Mouse (Mus musculus) liver, embryonic 11.5 days (tissue): ENCODE data around the gene Cacna1a. TPM values are rescaled to one million over a fixed set of nuclear protein-coding genes. Genes with fewer than 3 reads are reported as not detected.
"Not testable (repeated sequence)": the region's sequence is repeated elsewhere in the genome, so short reads cannot be mapped to it uniquely, and the experiment has no call there.

Experiments used
- ATAC-seq: fragments of 200-750 bp; cut with Nextera tagmentation; replicated peaks from 2 replicates; pipeline ENCODE4 v1.8.0; 2017; ENCODE audit warnings: moderate number of reproducible peaks, mild to moderate bottlenecking, moderate TSS enrichment, moderate library complexity; ENCODE audit not compliant: low FRiP score
- DNase-seq: peaks from one replicate; pipeline ENCODE4 v3.0.0-alpha.2; 2017; ENCODE audit warnings: low spot score
- H3K27ac ChIP-seq: fragments of 300-500 bp; sonication (generic); 2 replicates; pipeline ENCODE4 v1.5.1; 2014; ENCODE audit warnings: mild to moderate bottlenecking, low read depth, low read length, control low read depth
- H3K27me3 ChIP-seq: fragments of 300-500 bp; sonication (generic); replicated peaks from 2 replicates; pipeline ENCODE4 v1.6.1; 2014; ENCODE audit warnings: low read length, mixed read lengths; ENCODE audit not compliant: control insufficient read depth, insufficient read depth
- H3K36me3 ChIP-seq: fragments of 300-500 bp; sonication (generic); 2 replicates; pipeline ENCODE4 v1.6.1; 2014; ENCODE audit warnings: mild to moderate bottlenecking, low read length, moderate library complexity, mixed read lengths; ENCODE audit not compliant: control insufficient read depth, insufficient read depth
- H3K4me1 ChIP-seq: fragments of 300-500 bp; sonication (generic); replicated peaks from 2 replicates; pipeline ENCODE4 v1.6.1; 2014; ENCODE audit warnings: low read length, mixed read lengths; ENCODE audit not compliant: control insufficient read depth, insufficient read depth
- H3K4me2 ChIP-seq: fragments of 300-500 bp; sonication (generic); 2 replicates; pipeline ENCODE4 v1.6.1; 2014; ENCODE audit warnings: mild to moderate bottlenecking, control low read depth, moderate library complexity
- H3K4me3 ChIP-seq: fragments of 300-500 bp; sonication (generic); 2 replicates; pipeline ENCODE4 v1.5.1; 2014; ENCODE audit warnings: low read depth, low read length, control low read depth
- H3K9ac ChIP-seq: fragments of 300-500 bp; sonication (generic); 2 replicates; pipeline ENCODE4 v1.6.1; 2014; ENCODE audit warnings: low read depth, low read length, control low read depth
- H3K9me3 ChIP-seq: fragments of 300-500 bp; sonication (generic); 2 replicates; pipeline ENCODE4 v1.6.1; 2016; ENCODE audit warnings: low read length, inconsistent platforms, mixed read lengths; ENCODE audit not compliant: control insufficient read depth
- WGBS: fragments of 180-500 bp; shearing (Covaris S2); extraction: QIAGEN DNeasy Blood & Tissue Kit; methylation state at CpG from one replicate; pipeline ENCODE4 v1.1.7; 2014; 5-methylcytosine and 5-hydroxymethylcytosine counted together
- polyA plus RNA-seq: library from polyadenylated mRNA; unstranded; fragments of >200 nt; fragmentation: Nextera tagmentation; extraction: Ambion mirVana; gene quantifications from 2 replicates; pipeline ENCODE4 v1.2.1, GENCODE M21; 2014

Gene Cacna1a
- polyA plus RNA-seq, 1 experiment from 2014 or later = 1.8 TPM

DNA sequence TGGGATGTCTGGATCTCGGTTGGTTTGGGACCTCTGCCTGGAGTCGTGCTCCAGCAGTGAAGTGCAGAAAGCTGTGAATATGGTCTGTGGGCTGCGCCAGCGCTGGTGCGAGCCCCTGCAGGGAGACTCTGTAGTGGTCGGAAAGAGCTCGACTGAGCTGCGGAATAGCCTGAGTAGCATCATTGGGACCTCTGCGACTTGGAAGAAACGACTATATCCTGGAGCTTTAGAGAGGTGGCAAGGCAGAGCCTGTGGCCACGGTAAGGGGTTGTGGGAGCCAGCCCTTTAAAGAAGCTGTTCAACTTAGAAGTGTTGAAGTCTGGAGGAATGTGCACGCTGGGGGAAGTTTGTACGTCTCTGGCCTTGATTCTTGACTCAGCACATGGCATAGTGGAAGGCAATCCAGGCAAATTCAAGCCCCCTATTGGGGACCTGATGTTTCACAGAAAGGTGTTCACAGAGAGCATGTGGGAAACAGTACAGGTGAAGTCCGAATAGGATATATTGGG lies 277.2 kb downstream of the Cacna1a start:
- H3K9me3 ChIP-seq = no peaks in the 10 kb centered on the region
- H3K4me3 ChIP-seq = peak overlapping the region; percentile 87
- WGBS = 3% methylated on average over 14 of the region's 14 CpGs
- peak overlapping the region; percentile 97 for H3K4me2 ChIP-seq
- peak overlapping the region; percentile 96 for H3K9ac ChIP-seq
- H3K4me1 ChIP-seq = peaks cover 17% of the 10 kb centered on the region
- H3K27me3 ChIP-seq = no peaks in the 10 kb centered on the region
- no peak for DNase-seq
- H3K27ac ChIP-seq = peak overlapping the region; percentile 95
- no peaks in the 10 kb centered on the region for H3K36me3 ChIP-seq
- no peak; the same call in 1 of the 2 replicates for ATAC-seq

DNA sequence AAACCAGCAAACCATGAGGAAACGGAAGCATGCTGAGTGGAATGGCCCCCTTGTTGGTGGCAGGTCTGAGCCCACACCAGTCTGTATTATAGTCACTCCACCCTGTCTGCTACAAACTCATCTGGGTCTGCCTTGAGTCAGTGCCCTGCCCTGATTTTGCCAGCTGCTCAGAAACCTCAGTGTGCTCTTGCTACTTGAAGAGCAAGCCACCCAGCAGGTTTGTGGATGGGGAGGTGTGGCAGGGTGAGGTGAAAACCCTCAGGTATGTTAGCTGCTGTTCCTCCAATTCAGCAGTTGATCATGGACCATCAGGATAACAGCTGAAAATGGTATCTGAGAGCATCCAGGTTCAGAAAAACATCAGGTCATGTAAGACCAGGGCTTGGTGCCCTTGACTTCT lies 279.8 kb downstream of the Cacna1a start:
- ATAC-seq = no peak
- Histone ChIP-seq H3K27me3 (no peaks in the 10 kb centered on the region), H3K4me1 (peaks cover 15% of the 10 kb centered on the region), H3K4me3 (no peak overlapping the region), H3K9me3 (no peaks in the 10 kb centered on the region), H3K36me3 (peaks cover 6% of the 10 kb centered on the region; the same call in 1 of the 2 replicates), H3K27ac (no peak overlapping the region), H3K9ac (no peak overlapping the region), H3K4me2 (no peak overlapping the region)
- 70% methylated on average over 1 of the region's 1 CpGs for WGBS
- no peak for DNase-seq

DNA sequence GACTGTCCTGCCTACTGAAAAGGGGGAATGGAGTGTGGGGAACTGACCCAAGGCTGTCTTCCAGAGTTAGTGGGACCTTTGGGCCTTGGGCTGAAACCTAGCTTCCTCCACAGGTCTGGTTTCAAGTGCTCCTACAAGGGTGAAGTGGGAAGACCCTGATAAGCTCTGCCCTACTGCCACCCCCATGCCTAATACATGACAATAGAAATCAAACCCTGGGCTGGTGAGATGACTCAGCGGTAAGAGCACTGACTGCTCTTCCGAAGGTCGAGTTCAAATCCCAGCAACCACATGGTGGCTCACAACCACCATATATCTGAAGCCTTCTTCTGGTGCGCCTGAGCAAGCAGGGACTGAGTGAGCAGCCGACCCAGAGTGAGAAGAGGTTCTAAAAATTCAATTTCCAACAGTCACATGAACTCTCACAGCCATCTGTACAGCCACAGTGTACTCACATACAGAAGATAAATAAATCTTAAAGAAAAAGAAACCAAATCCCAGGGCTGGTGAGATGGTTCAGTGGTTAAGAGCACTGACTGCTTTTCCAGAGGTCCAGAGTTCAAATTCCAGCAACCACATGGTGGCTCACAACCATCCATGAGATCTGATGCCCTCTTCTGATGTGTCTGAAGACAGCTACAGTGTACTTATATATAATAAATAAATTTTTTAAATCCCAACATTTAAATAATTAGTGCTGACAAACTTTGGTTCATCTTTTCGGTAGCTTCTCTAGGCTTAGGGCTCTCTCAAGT lies 280.7 kb downstream of the Cacna1a start:
- Histone ChIP-seq H3K27me3 (no peaks in the 10 kb centered on the region), H3K4me2 (no peak overlapping the region), H3K4me1 (peaks cover 9% of the 10 kb centered on the region; the same call in 1 of the 2 replicates), H3K9me3 (no peaks in the 10 kb centered on the region), H3K9ac (no peak overlapping the region), H3K36me3 (peaks cover 10% of the 10 kb centered on the region; the same call in 1 of the 2 replicates), H3K27ac (no peak overlapping the region), H3K4me3 (no peak overlapping the region)
- ATAC-seq (no peak), DNase-seq (no peak)
- 63% methylated on average over 6 of the region's 6 CpGs for WGBS

DNA sequence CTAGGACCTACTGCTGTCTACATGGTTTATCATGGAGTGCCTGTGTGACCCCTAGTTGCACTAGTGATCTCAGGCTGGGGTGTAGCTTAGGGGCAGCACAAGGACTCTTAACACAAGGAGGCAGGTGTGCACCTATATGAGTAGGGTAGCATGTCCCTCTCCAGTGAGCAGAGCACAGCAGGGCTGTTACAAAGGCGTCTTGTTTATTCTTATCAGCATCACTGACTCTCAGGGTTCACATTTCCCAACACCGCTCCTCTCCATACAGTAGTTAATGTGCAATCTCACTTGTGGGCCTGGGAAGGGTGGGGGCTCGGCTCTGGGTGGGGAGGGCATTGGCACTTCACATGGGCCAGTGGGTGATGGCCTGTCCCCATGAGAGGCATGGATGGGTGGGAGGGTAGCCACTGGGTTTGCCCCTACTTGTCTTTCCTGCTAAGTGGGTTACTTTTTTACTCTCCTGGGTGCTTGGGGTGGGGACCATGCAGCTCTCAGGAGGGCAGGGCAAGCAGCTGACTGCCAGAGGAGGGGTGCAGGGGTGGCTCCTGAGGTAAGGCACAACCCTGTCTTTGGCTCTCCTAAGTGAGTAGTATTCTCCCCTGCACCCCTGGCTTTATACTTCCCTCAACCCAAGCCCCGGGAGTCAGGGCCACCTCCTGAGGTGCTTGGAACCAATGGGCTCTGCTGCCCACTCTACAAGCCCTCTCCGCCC lies 282.2 kb downstream of the Cacna1a start:
- DNase-seq, H3K27ac ChIP-seq, H3K4me3 ChIP-seq, H3K27me3 ChIP-seq, H3K4me1 ChIP-seq, H3K9me3 ChIP-seq, H3K4me2 ChIP-seq, H3K9ac ChIP-seq: not testable (repeated sequence)
- H3K36me3 ChIP-seq = peaks cover 20% of the 10 kb centered on the region
- ATAC-seq = peak; percentile 20; the same call in 1 of the 2 replicates
- 67% methylated on average over 5 of the region's 5 CpGs for WGBS

DNA sequence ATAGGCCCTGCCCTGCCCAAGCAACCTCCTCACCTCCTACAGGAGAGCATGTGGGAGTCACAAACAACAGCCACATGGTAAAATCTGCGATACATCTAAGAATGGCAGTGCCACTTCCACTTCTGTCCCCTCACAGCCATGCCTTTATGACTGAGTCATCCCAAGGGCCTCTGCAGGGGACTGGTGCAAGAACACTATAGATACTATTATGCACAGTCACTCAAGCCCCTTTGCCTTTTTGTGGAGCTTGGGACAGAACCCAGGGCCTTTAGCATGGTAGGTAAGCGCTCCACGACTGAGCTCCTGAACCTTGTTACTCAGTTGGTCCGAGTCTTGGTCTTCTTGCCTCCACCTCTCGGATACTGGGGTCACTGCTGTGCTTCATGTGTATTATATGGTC lies 289.1 kb downstream of the Cacna1a start:
- H3K4me2 ChIP-seq = no peak overlapping the region
- H3K27ac ChIP-seq = no peak overlapping the region
- no peak overlapping the region for H3K4me3 ChIP-seq
- WGBS = 85% methylated on average over 5 of the region's 5 CpGs
- no peaks in the 10 kb centered on the region for H3K27me3 ChIP-seq
- H3K4me1 ChIP-seq = 0 out of 2 replicates have a peak, but pooled peaks cover 3% of the 10 kb centered on the region
- DNase-seq (no peak), ATAC-seq (no peak)
- peaks cover 29% of the 10 kb centered on the region for H3K36me3 ChIP-seq
- no peaks in the 10 kb centered on the region for H3K9me3 ChIP-seq
- no peak overlapping the region for H3K9ac ChIP-seq

DNA sequence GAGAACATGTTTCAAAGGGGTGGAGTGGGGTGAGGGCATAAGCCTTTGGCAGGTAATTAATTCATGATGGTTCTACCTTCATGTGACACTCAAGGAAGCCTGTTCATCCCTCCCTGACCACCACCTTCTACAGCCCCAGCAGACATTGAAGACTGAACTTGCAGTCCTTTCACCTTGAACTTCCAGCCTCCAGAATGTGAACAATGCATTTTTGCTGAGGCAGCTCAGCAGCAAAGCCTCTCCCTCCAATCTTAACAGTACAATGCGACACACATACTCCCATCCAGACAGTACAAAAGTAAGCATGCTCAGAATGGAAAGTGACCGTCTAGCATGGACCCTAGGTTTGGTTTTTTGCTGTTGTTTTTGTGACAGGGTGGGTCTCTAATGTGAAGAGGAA lies 293.2 kb downstream of the Cacna1a start:
- Histone ChIP-seq H3K4me1 (peaks cover 24% of the 10 kb centered on the region), H3K4me3 (no peak overlapping the region)
- WGBS = 82% methylated on average over 2 of the region's 2 CpGs

DNA sequence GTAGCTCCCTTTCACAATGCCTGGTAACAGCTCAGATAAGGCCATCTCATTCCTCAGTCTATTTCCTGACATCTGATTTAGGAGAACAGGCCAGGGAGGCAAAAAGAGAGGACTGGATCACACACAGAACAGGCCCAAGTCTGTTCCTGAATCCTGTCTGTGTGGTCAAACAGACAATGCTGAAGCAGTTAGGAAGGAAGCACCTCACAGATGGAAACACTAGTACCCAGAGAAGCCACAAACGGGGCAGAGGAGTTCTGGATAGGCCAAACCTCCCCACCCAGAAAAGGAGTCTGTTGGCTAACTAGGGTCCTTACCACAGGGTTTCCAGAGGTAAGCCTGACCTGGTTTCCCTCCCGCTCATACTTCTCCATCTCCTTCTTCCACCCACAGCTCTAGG lies 294.0 kb downstream of the Cacna1a start:
- Histone ChIP-seq H3K4me1 (peaks cover 24% of the 10 kb centered on the region), H3K9ac (no peak overlapping the region), H3K27me3 (no peaks in the 10 kb centered on the region), H3K27ac (no peak overlapping the region), H3K9me3 (no peaks in the 10 kb centered on the region), H3K36me3 (peaks cover 12% of the 10 kb centered on the region), H3K4me2 (no peak overlapping the region), H3K4me3 (no peak overlapping the region)
- DNase-seq (no peak), ATAC-seq (no peak)
- 51% methylated on average over 2 of the region's 2 CpGs for WGBS

More for the DNA sequence above, 293.2 kb downstream of the Cacna1a start:
- Histone ChIP-seq H3K9ac (no peak overlapping the region), H3K9me3 (no peaks in the 10 kb centered on the region), H3K27ac (no peak overlapping the region), H3K36me3 (peaks cover 14% of the 10 kb centered on the region), H3K27me3 (no peaks in the 10 kb centered on the region), H3K4me2 (no peak overlapping the region)
- ATAC-seq (no peak), DNase-seq (no peak)

DNA sequence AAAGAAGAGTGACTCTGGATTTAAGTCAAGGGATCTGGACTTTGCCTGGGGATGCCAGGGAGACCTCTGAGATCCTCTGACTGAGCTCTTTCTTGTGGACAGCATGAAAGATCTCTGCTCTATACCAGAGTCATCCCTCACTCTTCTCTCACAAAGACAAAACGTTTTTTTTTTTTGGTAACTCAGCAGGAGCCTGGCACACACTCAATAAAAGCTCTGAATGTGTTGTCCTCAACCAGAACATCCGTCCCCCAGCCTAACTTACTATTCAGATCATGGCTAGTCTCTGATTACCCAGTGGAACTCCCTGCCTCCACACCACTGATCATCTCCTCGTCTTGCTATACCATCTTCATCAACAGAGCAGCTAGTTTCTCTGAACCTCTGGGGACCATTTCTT lies 296.3 kb downstream of the Cacna1a start:
- WGBS = 69% methylated on average over 3 of the region's 3 CpGs
- H3K36me3 ChIP-seq = peaks cover 12% of the 10 kb centered on the region
- no peak for DNase-seq
- no peak overlapping the region for H3K27ac ChIP-seq
- no peak for ATAC-seq
- peaks cover 30% of the 10 kb centered on the region for H3K4me1 ChIP-seq
- H3K4me3 ChIP-seq = no peak overlapping the region
- no peaks in the 10 kb centered on the region for H3K9me3 ChIP-seq
- no peak overlapping the region; the same call in 1 of the 2 replicates for H3K4me2 ChIP-seq
- no peak overlapping the region for H3K9ac ChIP-seq
- no peaks in the 10 kb centered on the region for H3K27me3 ChIP-seq
